Mouse (Mus musculus): Measurements from ENCODE around the gene Exo1.

The Exo1 gene

GRCm38 (mm10) chr1:175880453-175881296, at the start of gene Exo1:
Exo1 (plus strand) TSS chr1:175880581.
- DNase-seq (ENCODE audit: low spot score in 2 of 2), result peak; percentile 86 to 92

- DNase-seq (ENCODE audit: low spot score in 2 of 2), result no peak
Observed at GRCm38 (mm10) chr1:175855515-175855914, 24.9 kb upstream of the Exo1 start.

- DNase-seq (ENCODE audit: low spot score in 2 of 2), result no peak
Observed at GRCm38 (mm10) chr1:175867050-175867449, 13.3 kb upstream of the Exo1 start.

GRCm38 (mm10) chr1:175867558-175867957, 12.8 kb upstream of the Exo1 start:
- DNase-seq (ENCODE audit: low spot score in 2 of 2), result peak in 1 of 2 experiments; percentile 31

GRCm38 (mm10) chr1:175870716-175871115, 9.7 kb upstream of the Exo1 start:
- peak in 1 of 2 experiments; percentile 13 for DNase-seq (ENCODE audit: low spot score in 2 of 2)

GRCm38 (mm10) chr1:175872028-175872816, 8.2 kb upstream of the Exo1 start:
- DNase-seq (ENCODE audit: low spot score in 2 of 2), result no peak

GRCm38 (mm10) chr1:175883398-175883797, 3.0 kb downstream of the Exo1 start:
- no peak for DNase-seq (ENCODE audit: low spot score in 2 of 2)

- DNase-seq (ENCODE audit: low spot score in 2 of 2), result no peak
Observed at GRCm38 (mm10) chr1:175893263-175893662, 12.9 kb downstream of the Exo1 start.

- DNase-seq (ENCODE audit: low spot score in 2 of 2), result no peak
Observed at GRCm38 (mm10) chr1:175893726-175894125, 13.3 kb downstream of the Exo1 start.

- no peak for DNase-seq (ENCODE audit: low spot score in 2 of 2)
Observed at GRCm38 (mm10) chr1:175911207-175911606, 30.8 kb downstream of the Exo1 start.

- no peak for DNase-seq (ENCODE audit: low spot score in 2 of 2)
Observed at GRCm38 (mm10) chr1:175912038-175912437, 31.7 kb downstream of the Exo1 start.

- no peak for DNase-seq (ENCODE audit: low spot score in 2 of 2)
Observed at GRCm38 (mm10) chr1:175913728-175914303, 33.4 kb downstream of the Exo1 start.

GRCm38 (mm10) chr1:175920029-175920428, 39.6 kb downstream of the Exo1 start, which contains the start of gene Gm38100:
Gm38100 (plus strand) TSS chr1:175920329.
- no peak for DNase-seq (ENCODE audit: low spot score in 2 of 2)

GRCm38 (mm10) chr1:175921091-175921490, 40.7 kb downstream of the Exo1 start:
- no peak for DNase-seq (ENCODE audit: low spot score in 2 of 2)

GRCm38 (mm10) chr1:175923848-175924787, 43.7 kb downstream of the Exo1 start:
- DNase-seq (ENCODE audit: low spot score in 2 of 2), result peak; percentile 86 to 94

GRCm38 (mm10) chr1:175931391-175931790, 51.0 kb downstream of the Exo1 start:
- DNase-seq (ENCODE audit: low spot score in 2 of 2), result no peak

- peak; percentile 80 to 91 for DNase-seq (ENCODE audit: low spot score in 2 of 2)
Observed at GRCm38 (mm10) chr1:175936282-175936737, 55.9 kb downstream of the Exo1 start.

- DNase-seq (ENCODE audit: low spot score in 2 of 2), result no peak
Observed at GRCm38 (mm10) chr1:175938731-175939130, 58.4 kb downstream of the Exo1 start.

- DNase-seq (ENCODE audit: low spot score in 2 of 2), result no peak
Observed at GRCm38 (mm10) chr1:175943168-175943567, 62.8 kb downstream of the Exo1 start.

- no peak for DNase-seq (ENCODE audit: low spot score in 2 of 2)
Observed at GRCm38 (mm10) chr1:175946718-175947315, 66.4 kb downstream of the Exo1 start.

- DNase-seq (ENCODE audit: low spot score in 2 of 2), result no peak
Observed at GRCm38 (mm10) chr1:175950421-175950820, 70.0 kb downstream of the Exo1 start.
